Mouse (Mus musculus) c-Kit-positive CD71-positive TER-119-negative erythroid progenitor cells, embryonic 14.5 days (primary cell): Measurements from ENCODE around the gene Slc5a8.

ENCODE experiments used
- DNase-seq: peaks from one replicate; pipeline ENCODE4 v3.0.0-alpha.2; 2013; ENCODE audit warnings: low read depth

Gene Slc5a8

DNA sequence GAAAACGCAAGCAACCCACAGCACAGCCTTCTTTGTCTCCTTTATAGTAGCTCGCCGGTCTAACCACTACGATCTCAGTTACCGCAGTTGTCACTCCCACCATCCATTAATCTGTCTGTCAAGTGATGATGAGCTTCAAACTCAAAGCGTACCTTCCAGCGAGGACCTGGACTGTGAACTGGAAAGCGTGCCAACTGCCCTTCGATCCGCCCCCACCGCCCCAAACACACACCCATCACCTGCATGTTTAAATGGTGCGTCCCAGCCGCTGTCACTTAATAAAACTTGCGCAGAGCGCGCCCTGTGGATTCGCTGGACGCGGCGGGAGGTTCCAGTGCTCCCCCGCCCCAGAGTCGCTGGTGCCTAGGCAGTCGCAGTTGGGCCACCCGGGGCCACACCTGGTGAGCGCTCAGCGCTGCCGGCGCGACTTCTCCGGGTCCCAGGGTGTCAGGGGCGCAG is at the start of gene Slc5a8:
Gene Slc5a8, plus strand, starts transcription at position 361 of the 459 bp plus-strand sequence.
- no peak for DNase-seq

DNA sequence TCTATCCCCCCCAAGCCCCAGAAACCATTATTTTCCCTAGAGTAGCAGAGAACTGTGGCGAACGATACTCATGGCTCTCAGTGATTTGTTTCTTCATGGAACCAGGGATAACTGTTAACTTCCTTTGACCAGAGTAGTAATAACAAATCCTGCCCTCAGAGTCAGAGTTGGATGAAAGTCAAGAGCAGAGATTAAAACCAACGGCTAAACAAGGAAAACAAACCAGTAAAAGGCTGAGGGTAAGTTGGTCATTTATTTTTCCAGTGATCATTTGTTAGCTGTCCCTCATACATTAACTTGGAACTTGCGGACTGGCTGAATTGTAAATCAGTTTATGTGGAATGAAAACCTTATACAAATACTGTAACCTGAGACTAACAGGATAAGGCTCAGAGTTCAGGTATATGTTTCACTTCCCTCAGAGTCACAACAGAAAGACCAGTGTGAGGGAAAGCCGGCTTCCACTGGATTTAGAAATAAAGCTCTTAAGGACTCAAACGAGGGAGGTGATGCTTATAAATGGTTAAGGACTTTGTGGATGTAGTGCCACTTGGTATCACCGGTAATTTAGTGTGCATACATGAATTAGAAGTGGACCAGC is 36.8 kb upstream of the Slc5a8 start:
- DNase-seq: no peak

DNA sequence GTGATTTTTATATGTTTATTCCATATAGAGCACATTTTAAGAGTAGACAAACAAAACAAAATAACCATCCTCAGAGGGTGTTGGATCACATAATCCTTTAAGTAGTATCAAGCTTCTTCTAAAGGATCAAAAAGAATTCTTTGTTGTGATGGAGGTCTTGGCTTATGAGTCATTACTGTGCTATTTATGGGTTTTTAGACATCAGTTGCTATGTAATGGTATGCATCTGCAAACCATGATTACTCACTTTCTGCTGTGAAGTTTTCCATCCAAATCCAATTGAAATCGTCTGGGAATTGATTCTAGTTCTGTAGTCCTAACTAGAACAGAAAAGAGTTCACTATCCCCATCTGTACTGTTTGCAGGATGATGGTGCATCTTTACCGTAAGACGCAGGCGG is 35.8 kb upstream of the Slc5a8 start:
- DNase-seq: no peak

DNA sequence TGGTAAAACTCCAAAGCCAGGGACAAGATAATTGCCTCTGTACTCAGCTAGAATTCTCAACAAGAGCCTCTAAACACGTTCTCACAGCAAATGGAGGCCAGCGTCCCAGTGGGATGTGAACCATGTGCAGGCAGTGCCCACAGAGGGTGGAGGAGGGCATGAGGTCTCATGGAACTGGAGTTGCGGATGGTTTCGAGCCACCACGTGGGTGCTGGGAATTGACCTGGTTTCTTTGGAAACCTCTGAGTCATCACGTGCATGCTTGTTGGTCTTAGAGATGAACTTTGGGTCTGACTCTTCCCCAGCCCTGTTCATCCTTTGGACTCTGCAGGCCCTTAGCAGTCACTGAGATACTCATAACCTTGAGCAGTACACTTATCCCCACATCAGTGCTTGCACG is 32.5 kb upstream of the Slc5a8 start:
- no peak for DNase-seq

DNA sequence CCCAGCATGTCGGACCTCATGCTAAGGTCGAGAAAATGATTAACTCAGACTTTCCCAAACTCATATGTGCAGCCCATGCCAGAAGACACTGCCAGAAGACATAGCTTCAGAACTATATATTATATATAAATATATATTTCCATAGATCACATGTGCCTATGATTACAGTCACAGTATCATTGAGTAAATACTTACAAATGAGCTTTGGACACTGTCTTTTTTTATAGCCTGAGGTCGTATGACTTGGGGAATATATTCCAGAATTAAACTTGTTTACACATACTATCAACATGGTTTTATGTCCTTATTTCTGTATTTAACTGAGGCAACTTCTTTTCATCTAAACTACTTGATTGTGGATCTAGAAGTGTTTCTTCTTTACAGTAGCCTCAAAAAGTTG is 24.9 kb upstream of the Slc5a8 start:
- DNase-seq: no peak

DNA sequence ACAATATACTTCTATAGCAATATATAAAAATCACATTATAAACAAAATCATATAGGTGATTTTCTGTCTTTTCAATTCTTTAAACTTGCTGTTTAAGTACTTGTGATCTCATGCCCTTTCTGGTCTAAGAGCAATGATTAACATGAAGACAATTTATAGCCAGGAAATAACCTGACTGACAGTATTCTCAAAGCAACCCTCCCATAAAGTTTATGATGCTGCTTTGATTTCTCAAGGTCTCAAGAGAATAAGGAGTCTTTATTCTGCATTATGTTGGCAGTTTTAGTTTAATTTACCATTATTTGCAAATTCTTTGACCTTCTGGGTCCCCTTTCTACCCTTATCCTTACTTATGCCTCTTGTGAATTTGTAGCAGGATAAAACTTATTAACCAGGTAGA is 24.4 kb upstream of the Slc5a8 start:
- DNase-seq: no peak

DNA sequence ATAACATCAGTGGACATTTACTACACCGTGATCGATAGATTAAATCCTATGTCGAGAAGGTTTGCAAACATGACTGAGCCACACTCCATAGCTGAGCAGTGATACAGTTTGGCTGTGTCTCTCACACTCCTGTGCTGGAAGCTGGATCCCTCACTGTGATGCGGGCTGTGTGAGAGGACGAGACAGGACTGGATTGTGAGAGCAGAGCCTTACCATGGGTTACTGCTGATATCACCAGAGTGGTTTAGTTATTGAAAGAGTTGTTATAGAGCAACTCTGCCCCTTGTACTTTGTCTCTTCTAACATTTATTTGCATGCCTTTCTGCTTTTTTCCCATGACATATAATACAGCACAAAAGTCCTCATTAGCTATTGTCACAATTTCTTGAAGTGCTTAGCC is 23.5 kb upstream of the Slc5a8 start:
- no peak for DNase-seq

DNA sequence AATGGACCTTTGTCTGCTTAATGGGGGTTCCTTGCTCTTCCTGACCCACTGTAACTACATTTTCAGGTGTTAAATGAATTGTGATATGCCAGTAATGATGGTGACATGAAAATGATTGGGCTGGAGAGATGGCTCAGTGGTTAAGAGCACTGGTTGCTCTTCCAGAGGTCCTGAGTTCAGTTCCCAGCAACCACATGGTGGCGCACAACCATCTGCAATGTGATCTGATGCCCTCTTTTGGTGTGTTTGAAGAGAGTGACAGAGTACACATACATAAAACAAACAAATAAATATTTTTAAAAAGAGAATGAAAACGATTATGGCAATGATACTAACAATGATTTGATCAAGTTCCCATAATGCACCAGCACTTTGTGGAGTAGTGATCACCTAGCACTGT is 19.8 kb upstream of the Slc5a8 start:
- no peak for DNase-seq

DNA sequence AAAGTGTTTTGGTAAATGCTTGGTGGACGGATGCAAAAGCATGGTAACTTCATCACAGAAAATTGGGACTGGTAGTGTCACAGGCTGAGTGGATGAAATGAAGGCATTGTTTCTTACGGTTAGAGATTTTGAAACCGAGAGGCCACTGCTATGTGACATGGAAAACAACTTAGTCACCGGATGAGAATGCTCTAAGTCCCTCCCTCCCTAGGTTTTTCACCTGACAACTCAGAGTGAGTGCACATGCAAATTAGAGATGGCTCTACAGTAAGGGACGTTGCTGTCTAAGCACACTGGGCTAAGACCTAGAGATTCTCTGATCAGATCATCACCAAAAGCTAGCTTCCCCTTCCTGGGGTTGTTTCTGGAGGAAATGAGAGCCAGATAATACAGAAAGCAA is 10.9 kb upstream of the Slc5a8 start:
- DNase-seq: no peak

DNA sequence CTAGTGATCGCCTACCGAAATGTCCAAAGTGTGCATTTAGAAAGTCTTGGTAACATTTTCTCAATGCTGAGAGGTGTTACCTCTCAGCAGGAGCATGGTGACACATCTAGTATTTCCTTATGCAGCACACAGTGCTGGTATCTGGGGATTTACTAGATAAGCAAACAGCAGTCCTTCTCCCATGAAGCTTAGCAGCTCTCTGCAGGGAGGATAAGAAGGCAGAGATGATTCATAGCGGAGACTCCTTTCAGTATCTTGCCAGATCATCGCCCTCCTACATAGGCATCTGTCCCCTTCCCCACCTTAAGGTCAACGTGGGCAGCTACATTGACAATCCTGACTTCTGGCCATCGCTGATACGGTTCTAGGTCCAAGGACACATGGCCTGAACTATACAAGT is 8.4 kb upstream of the Slc5a8 start:
- no peak for DNase-seq

DNA sequence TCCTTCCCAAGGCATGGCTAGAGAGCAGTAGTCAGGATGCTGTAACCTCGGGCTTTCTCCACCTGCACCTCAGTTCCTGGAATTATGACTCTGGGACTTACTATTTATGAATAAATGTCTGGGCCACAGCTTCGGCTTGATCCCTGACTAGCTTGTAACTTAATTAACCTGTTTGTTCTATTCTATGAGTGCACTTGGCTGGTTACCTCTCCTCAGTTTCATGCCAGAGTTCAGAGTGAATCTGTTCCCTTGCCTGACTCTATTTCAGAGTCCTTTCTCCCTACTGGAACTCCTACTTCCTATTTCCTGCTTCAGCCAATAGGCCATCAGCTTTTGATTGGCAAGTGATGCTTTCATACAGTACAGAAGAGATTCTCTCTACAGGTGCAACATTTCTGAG is 2.1 kb upstream of the Slc5a8 start:
- DNase-seq: no peak

DNA sequence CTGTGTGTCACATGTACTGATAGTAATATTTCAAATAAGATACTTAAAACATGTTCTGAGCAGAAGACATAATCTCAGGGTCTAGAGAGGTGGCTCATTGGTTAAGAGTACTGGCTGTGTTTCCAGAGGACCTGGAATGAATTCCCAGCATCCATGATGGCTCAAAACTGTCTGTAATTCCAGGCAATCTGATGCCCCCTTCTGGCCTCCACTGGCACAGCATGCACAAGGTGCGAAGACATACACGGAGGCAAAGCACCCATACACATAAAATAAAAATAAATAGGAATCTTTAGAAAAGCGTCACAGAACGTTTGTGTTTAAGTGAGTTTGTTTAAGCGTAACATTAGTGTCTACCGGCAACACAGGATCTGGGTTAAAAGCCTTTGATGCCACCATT is 956 bp upstream of the Slc5a8 start:
- DNase-seq: no peak

DNA sequence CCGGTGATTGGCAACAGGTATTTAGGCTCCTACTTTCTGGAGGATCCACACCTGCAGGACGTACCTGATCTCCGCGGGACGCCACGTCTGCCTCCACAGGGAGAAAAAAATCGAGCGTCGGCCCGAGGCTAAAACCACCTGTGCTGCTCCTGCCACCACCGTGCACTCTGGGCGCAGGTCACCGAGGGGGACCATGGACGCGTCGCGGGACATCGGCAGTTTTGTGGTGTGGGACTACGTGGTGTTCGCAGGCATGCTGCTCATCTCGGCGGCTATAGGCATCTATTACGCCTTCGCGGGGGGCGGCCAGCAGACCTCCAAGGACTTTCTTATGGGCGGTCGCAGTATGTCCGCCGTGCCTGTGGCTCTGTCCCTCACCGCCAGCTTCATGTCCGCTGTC is 322 bp downstream of the Slc5a8 start:
- DNase-seq: no peak

DNA sequence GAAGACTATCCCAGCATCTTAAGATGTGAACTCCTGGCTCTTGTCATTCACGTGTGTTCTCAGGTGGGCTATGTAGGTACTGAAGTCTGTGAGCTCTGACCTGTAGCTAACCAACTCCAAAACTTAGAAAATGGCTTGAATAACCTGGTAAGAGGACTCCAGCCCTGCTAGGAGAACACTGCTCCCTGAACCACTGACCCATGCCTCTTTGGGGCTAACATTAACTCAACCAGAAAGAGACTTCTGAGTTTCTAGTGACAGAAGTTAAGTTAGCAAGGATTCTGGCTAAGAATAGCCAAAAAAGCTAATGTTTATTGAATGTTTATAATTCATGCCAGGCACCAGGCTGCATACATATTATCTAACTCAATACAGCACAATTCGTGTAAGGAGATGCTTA is 2.6 kb downstream of the Slc5a8 start:
- DNase-seq: no peak

DNA sequence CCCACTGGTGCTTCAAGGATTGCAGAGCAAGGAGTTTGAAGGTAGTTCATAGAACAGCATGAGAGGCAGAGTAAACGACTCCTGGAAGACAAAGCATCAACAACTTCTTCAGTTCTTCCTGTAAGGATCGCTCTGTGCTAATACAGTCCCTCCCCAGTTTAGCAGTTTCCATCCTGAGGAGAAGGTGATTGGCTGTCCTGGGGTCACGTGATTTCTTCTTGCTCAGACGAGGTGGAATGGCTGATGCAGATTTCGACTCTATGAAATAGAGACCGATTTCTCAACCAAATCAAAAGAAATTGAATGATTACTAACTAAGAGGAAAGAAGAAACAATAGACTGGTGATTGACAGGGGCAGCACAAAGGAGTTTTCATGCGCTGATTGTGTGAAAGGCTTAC is 5.6 kb downstream of the Slc5a8 start:
- no peak for DNase-seq

DNA sequence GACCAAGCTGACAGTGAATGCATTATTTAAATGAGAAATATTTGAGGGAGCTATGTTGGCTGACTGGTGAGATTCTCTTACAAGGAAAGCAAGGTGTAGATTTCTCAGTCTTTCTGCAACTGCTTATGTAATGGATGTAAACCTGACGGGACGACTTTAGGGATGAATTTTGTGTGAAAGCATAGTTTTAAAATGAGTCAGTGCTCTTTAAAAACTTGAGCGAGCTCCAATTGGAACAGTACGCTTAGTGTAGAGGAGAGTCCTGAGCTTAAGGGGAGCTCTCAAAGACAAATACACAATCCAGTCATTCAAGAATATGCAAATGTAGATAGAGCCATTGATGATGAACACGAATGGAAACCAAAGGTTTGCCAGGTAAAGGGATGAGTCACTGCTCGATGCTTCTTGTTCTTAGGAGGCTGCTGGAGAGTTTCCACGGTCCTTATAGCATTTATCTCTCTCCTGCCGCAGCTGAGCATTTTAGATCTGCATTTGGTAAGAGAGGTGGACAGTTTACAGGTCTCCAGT is 6.8 kb downstream of the Slc5a8 start:
- no peak for DNase-seq

DNA sequence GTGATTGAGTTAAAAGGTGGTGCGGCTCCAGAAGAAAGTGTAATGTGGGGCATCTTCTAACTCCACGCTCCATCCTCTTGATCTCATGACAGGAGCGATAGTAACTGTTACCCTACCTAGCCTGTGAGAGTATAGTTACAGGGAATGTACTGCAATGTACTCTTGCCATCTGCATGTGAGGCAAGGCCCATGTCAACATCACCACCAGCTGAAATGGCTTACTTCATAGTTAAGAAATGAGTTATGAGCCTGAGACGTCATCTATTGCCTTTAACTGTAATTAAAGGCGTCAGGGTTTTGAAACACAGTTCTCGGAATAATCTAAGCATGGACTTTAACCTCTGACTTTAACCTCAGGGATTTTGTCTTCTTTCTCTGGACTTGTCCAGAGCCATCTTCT is 11.2 kb downstream of the Slc5a8 start:
- DNase-seq: no peak

DNA sequence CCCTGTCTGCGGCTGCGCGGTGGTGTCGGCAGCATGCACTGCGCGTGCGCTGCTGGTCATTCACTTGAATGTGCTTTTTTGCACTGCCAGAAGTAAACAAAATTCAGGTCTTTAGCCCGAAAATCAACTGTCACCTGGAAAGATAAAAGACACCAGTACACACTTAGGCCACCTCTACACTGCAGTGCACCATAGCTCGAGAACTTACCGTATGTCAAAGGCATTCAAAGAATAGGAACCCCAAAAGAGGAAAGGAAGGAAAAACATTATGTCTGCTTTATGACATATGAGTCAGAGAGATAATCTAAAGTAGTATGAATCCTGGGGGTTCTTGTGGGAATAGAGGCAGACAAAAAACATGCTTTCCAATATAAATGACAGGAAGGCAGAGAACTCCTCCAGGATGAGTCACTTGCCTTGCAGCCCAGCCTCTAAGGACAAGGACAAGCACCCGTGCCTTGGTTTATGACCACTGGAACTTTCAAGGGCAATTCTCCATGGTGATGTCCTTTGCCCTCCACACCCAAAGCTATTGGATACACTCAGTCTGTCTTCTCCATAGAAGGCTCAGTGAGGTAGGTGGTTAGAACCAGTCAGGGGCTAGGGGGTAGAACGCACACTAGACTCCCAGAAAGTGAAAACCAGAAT is 64.0 kb downstream of the Slc5a8 start:
- DNase-seq: no peak

DNA sequence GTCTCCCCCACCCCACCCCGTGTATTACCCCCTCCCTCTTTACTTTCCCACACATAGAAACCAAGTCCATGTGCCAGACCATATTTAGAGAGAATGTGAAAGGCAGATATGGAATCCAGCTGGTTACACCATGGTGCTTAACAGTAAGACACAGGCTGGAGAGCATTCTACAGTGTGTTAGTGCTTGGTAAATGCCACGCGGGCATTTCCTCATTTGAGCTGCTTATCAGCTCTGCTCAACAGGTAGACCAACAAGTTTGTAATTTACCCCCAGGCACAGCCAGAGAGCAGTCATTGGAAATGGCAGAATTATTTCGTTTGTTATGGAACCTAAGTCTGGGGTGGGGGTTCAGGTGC is 64.5 kb downstream of the Slc5a8 start:
- no peak for DNase-seq

DNA sequence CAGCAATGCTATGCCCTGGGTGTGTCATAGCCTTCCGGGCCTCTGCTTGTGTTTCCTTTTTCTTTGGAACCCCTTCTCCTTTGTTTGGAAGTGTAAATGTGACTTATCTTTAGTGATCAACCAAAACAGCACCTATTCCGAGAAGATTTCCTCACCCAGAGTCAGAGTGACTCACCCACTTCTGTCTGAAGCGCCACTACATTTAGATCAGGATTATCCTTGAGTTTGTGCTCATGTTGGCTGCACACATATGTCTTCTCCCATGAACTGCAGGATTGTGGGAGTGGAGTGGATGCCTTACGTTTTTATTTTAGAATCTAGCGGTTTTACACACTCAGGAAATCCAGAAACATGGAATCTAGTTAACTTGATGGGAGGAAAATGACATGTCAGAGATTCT is 75.0 kb downstream of the Slc5a8 start:
- no peak for DNase-seq

DNA sequence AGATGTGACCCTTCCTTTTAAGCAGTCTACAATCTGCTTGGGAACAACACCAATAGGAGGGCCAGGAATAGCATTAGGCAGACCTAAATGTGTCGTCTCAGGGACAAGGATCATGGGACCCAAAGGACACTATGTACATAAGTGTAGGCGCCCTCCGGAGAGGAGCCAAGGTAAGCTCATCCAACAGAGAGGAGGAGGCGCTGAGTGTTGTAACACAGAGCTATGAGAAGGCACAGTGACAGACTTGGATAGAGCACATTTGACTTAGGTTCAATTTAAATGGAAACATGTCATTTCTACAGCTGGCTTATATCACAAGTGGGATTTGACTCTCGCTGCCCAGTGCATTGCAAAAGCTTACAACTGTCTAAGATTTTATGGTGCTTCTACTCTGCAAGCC is 82.8 kb downstream of the Slc5a8 start:
- DNase-seq: no peak

DNA sequence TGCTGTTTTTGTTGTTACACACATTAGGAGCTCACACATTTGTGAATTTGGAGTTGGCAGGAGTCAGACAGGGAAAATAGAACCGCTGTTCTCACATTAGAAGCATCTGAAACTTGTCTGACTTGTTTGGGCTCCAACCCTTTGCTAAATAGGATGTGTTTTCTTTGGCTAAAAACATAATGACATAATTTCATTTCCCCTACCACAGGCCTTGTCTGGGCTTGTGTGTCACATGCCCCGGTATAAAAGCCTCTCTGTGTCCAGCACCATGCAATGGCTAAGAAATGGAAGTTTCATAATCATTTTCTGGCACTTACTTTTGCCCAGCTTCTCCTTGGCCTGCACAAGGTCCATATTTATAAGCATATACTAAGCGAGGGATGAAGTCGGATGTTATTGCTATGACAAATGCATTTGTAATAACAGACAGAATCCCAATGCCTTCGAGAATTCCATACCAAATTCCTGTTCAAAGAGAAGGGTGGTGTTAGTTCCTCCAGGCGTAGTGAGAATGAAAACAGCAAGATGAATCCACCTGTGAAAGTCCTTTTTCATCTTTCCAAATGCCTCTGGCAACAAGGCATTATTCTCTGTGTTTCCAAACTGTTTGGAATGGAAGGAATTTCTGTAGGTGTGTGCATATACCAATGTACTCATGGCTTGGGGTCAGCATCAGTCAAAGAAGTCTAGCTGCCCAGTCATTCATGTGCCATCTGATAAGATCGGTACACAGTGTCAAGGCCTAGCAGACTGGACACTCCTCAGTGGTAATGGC is 85.3 kb downstream of the Slc5a8 start:
- no peak for DNase-seq

DNA sequence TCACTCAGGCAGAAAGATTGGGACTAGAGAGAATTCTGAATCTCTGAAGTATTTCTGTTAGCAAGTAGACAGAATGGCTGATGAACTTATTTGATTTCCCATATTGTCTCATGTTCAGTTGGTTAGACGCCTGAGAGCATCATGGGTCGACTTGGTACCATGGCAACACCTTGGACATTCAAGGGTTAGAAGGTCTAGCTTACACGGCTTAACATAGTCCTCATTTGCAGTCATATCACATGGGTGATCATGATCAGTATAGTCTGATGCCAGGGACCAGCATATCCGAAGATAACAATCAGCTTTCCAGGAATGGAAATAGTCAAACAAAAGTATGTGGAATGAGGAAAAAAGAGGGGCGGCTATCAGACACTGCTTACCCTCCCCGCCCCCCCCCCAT is 93.1 kb downstream of the Slc5a8 start:
- no peak for DNase-seq
